Mouse (Mus musculus) bone marrow macrophage, adult 2 months (primary cell): ENCODE results near the gene Tsc22d3.

Experiments used
- CTCF ChIP-seq: IDR thresholded peaks from 2 replicates; pipeline ENCODE4 v1.5.1; 2012; ENCODE audit warnings: low read depth, mild to moderate bottlenecking, low read length, moderate library complexity
- POLR2A ChIP-seq: IDR thresholded peaks from 2 replicates; pipeline ENCODE4 v1.6.1; 2012; ENCODE audit warnings: mild to moderate bottlenecking, low read depth, low read length, borderline replicate concordance

- TF ChIP-seq POLR2A (no peak), CTCF (no peak)
These were observed 74.7 kb downstream of the Tsc22d3 start for GRCm38 (mm10) chrX:140525604-140526252.
